Mouse (Mus musculus): Measurements from ENCODE around the gene Mael.

DNA sequence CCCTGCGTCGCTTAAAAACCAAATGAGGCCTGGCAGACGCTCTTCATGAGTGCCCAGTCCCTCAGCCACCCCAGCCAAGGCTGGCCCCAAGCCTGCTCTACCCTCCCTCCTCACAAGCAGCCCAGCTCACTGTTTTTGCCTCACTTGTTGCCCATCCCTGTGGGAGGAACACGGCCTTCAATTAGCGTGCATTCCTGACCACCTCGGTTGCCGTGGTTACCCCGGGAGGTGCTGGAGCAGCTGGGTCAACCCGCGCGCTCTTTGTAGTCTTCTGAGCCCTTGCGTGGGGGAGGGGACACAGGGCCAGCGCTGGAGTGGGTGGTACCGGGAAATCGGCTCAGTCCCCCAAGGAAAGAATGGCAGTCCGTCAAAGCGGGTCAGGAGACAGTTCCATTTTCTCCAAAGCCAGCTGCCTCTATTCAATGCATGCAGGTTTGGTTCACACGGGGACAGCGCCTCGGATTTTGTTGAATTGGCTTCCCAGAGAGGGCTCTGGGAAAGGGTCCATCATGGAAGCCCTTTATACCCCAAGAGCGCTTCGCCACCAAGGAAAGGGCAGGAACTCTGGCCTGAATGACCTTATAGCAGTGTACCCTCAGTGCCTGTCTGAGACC, 44.2 kb upstream of the Mael start:
- no peak for TF ChIP-seq CTCF (IDR thresholded peaks at IDR 0.05; ENCODE audit: extremely low read depth, insufficient read length, insufficient replicate concordance, low read depth, low read length)
- TF ChIP-seq POLR2A (IDR thresholded peaks at IDR 0.05; ENCODE audit: low read depth, low read length), result no peak

Measured in small intestine, adult 2 months (tissue).